Mouse (Mus musculus): ENCODE results near the gene Pde7b.

Pde7b gene

DNA sequence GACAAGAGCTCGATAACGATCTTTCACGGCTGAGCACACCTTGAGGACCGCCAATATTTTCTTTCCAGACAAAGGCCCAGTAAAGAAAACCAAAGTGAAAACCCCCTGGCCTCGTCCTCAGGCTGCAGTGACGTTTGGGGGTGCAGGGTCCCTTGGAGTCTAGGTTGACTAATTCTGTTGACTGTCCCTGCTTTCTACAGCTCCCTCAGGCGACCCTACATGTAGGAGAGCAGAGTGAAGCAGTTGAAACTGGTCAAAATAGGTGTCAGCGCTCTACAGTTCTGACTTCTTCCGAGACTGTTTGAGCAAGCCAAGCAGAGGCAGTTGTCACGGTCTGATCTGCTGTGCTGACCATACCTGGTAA is 306.0 kb downstream of the Pde7b start:
- no peak for DNase-seq

DNA sequence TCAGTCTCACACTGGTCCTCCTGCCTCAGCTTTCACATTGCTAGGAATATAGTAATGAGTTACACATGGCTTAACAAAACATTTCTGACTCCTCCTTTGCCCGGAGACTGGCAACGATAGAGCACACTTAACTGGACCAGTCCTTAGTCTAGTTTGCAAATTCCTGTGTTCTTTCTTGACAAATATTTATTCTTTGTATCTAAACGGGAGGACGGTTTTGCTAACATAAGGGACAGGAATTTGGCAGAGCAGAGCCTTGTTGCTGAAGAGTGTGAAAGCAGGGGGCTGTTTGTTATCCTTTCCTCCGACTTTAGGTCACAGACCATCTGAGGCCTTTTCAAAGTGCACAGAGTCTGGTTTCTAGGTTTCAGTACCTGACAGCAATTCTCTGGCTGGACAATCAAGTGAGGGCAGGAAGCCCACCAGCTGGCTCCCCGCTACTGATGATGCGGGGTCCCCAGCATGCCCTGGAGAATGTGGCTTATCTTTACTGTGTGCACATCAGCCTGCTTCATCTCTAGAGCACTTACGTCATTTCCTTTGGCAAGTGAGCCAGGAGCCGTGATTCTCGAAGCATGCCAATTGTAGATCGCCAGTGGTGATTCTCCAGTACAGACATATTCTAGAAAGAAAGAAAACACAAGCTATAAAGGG is 306.5 kb downstream of the Pde7b start:
- DNase-seq: no peak

GRCm38 (mm10) chr10:20409181-20409580 is 315.7 kb downstream of the Pde7b start:
- DNase-seq: no peak

- DNase-seq: no peak
These were observed 316.5 kb downstream of the Pde7b start for GRCm38 (mm10) chr10:20408336-20408735.

- peak; percentile 64 for DNase-seq
These were observed 319.4 kb downstream of the Pde7b start for GRCm38 (mm10) chr10:20405471-20405870.

DNA sequence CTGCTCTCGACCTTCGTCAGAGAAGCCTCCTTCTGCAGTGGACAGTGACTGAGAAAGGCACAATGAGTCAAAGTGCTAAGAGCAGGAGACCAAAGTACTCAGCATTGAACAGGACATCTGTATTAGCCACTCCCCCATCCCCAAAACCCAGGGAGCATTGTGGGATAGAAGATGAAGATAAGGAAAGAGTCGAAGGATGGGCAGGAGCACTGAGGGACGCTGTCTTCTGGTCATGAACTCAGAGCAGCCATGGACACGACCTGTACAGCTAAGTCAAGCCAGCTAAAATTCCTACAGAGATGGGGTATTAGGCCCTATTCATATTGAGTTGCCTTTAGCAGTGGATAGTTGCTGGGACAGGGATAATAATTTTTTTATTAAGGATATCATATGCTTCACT is 321.9 kb downstream of the Pde7b start:
- DNase-seq: no peak

DNA sequence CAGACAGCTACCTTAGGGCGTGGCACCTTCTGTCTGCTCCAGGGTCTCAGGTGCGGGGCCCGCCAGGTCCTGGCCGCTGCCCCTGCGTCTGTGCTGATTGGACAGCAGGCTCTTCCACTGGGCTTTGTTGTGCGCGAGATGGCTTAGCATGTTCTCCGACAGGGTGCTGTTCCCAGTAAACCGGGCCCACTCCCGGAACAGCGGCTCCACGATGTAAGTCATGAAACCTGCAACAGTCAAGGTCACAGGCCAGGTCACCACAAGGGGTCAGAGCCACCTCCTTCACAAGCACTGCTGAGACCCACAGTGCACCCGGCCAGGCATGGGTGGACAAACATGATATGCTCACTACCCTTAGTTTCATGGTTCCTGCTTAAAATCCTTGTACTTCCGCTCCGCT is 324.5 kb downstream of the Pde7b start:
- no peak for DNase-seq

GRCm38 (mm10) chr10:20398641-20399390 is 326.1 kb downstream of the Pde7b start:
- no peak for DNase-seq

DNA sequence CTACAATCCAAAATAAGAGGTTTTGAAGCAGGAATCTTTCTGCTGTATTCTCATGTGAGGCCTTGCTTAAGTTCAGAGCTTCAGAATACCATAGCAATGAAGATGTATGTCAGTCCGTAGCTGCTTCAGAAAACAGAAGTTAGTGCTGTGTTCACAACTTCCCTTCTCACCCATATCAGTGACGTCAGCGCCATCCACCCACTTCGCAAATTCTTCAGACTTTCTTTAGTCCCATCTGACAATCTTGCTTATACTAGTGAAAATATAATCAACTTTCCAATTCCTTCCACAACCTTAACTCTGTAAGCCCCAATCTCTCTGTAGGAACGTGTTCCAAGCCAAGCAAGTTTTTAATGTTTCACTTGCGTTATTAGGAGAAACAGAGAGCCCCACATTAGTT is 326.7 kb downstream of the Pde7b start:
- DNase-seq: no peak

GRCm38 (mm10) chr10:20395778-20396177 is 329.1 kb downstream of the Pde7b start:
- DNase-seq: no peak

DNA sequence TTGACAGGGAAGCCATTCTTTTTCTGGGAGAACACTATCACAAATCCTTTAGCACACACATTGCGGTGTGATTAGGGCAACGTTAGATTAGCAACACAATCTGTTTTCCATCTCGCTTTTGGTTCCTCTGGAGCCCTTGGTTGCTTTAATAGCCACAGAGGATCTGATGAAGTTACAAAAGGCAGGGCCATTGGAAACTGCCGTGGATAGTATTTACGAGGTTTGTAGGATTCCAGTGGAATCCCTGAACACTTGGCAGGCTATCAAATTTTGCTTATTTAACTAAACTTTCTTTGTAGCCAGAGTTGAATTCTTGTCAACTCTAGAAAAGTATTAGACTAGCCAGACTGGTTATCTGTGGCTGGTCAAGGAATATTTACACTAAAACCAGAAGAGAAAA is 330.1 kb downstream of the Pde7b start:
- DNase-seq: no peak

DNA sequence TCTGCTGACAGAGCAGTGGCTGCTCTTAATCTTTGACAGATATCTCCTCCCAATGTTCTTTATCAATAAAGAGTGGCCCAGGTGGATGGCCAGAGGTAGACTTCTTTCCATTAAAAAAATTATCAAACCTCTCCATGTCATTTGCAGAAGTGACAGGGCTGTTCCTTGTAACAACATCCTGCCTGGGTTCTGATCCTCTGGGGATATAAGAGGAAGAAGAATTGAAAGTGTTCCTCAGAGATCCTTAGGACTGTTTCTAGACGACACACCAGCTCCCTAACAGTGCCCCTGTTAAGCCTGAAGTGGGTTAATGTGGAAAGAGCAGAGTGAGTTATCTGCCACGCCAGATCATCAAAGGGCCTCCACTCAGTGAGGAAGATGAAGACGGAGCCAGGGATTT is 334.3 kb downstream of the Pde7b start:
- no peak for DNase-seq

DNA sequence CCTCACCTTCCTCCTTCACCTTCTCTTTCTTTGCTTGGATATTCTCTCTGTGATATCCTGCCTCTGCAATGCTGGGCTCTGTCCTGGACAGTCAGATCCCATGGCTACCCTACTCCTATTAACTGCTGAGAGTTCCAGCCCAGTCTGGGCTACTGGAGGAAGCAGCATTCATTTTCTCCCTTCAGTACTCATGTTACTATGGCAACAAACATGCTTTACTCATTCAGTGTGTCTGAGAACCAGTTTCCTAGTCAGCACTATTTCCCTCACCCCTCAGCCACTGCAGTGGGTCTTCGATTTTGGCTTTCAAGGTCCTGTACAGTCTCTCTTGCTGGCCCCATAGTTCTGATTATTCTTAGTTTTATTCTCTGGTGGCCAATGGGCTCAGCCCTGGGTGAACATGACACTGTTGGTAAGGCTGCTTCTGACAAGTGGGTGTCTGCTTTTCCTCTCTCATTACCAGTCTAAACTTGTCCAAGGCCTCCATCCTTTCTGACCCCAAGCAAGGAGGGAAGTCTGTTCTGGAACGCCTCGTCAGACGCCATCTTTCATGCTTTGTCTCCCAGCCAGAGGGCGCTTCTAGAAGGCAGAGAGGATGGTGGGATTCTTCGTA is 342.0 kb downstream of the Pde7b start:
- DNase-seq: peak; percentile 11

GRCm38 (mm10) chr10:20381352-20381751 is 343.5 kb downstream of the Pde7b start:
- no peak for DNase-seq

- no peak for DNase-seq
These were observed 344.1 kb downstream of the Pde7b start for GRCm38 (mm10) chr10:20380798-20381197.

- no peak for DNase-seq
These were observed 345.7 kb downstream of the Pde7b start for GRCm38 (mm10) chr10:20379071-20379735.

- DNase-seq: no peak
These were observed 347.3 kb downstream of the Pde7b start for GRCm38 (mm10) chr10:20377621-20378020.

DNA sequence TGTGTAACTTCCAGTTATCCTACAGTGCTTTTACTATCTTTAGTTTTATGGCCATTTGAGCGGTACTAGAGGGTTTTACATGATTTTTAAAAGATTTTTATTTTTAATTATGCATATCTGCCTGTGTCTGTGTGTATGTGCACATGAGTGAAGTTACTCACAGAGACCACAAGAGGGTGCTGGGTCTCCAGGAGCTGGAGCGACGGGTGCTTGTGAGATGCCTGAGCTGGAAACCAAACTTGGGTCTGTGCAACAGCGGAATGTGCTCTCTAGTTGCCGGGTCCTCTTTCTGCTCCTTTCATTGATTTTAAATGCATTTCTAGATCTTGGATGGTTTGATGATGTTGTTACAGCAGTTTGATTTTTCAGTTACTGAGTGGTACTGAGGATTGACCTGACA is 352.8 kb downstream of the Pde7b start:
- DNase-seq: no peak

- no peak for DNase-seq
These were observed 362.3 kb downstream of the Pde7b start for GRCm38 (mm10) chr10:20362450-20363118.

- peak; percentile 67 for DNase-seq
These were observed 363.1 kb downstream of the Pde7b start for GRCm38 (mm10) chr10:20361542-20362449.

GRCm38 (mm10) chr10:20348894-20349293 is 376.0 kb downstream of the Pde7b start:
- no peak for DNase-seq

Measured in retina, postnatal 1 day (tissue).